Mouse (Mus musculus) liver, embryonic 14.5 days (tissue): ENCODE results near the gene Vmn2r106. TPM values are rescaled to one million over a fixed set of nuclear protein-coding genes. Genes with fewer than 3 reads are reported as not detected.

Source experiments
- ATAC-seq: fragments of 200-750 bp; cut with Nextera tagmentation; 2 replicates; pipeline ENCODE4 v1.8.0; 2017; ENCODE audit warnings: moderate number of reproducible peaks, mild to moderate bottlenecking, moderate library complexity; ENCODE audit not compliant: insufficient read depth
- DNase-seq, 3 experiments: peaks; one replicate each; pipeline ENCODE4 v3.0.0-alpha.2; 2012 to 2013; ENCODE audit warnings: low read depth in 3 of 3, low spot score in 3 of 3
- H3K27ac ChIP-seq: fragments of 300-500 bp; sonication (generic); 2 replicates; pipeline ENCODE4 v1.5.1; 2014; ENCODE audit warnings: moderate library complexity, mild to moderate bottlenecking, control low read depth, inconsistent platforms
- H3K27me3 ChIP-seq: fragments of 300-500 bp; sonication (generic); 2 replicates; pipeline ENCODE4 v1.6.1; 2014; ENCODE audit warnings: mild to moderate bottlenecking, low read length, moderate library complexity; ENCODE audit not compliant: control insufficient read depth, insufficient read depth
- H3K36me3 ChIP-seq: fragments of 300-500 bp; sonication (generic); replicated peaks from 2 replicates; pipeline ENCODE4 v1.6.1; 2014; ENCODE audit warnings: low read depth; ENCODE audit not compliant: control insufficient read depth, insufficient read depth
- H3K4me1 ChIP-seq, 2 experiments: fragments of 200-500 bp in 1 of 2; fragments of 300-500 bp in 1 of 2; sonication (generic) in 1 of 2; replicated peaks; 2 replicates each; pipeline ENCODE4 v1.6.1; 2012 to 2014; ENCODE audit warnings: antibody characterized with exemption in 1 of 2, inconsistent platforms in 1 of 2, low read length in 1 of 2; ENCODE audit not compliant: control insufficient read depth in 2 of 2, insufficient read depth in 2 of 2
- H3K4me2 ChIP-seq: fragments of 300-500 bp; sonication (generic); 2 replicates; pipeline ENCODE4 v1.6.1; 2014; ENCODE audit warnings: low read depth, mild to moderate bottlenecking, control low read depth, moderate library complexity
- H3K4me3 ChIP-seq, 2 experiments: fragments of 200-500 bp in 1 of 2; fragments of 300-500 bp in 1 of 2; sonication (generic) in 1 of 2; 2 replicates each; pipeline ENCODE4 v1.5.1; 2012 to 2014; ENCODE audit warnings: low read depth in 2 of 2, low read length in 2 of 2, mild to moderate bottlenecking in 2 of 2, control low read depth in 1 of 2, inconsistent platforms in 1 of 2, moderate library complexity in 1 of 2; ENCODE audit not compliant: insufficient read depth in 1 of 2
- H3K9ac ChIP-seq: fragments of 300-500 bp; sonication (generic); replicated peaks from 2 replicates; pipeline ENCODE4 v1.6.1; 2014; ENCODE audit warnings: mild to moderate bottlenecking, control low read depth, moderate library complexity
- H3K9me3 ChIP-seq: fragments of 300-500 bp; sonication (generic); 2 replicates; pipeline ENCODE4 v1.6.1; 2016; ENCODE audit warnings: low read length, mixed read lengths; ENCODE audit not compliant: control insufficient read depth
- CTCF ChIP-seq: IDR thresholded peaks from 2 replicates; pipeline ENCODE4 v1.5.1; 2016; ENCODE audit warnings: antibody characterized with exemption, low read depth, control low read depth
- EP300 ChIP-seq: IDR thresholded peaks from 2 replicates; pipeline ENCODE4 v1.6.1; 2016; ENCODE audit warnings: antibody characterized with exemption, low read depth
- WGBS: fragments of 180-500 bp; shearing (Covaris S2); extraction: QIAGEN DNeasy Blood & Tissue Kit; methylation state at CpG from one replicate; pipeline ENCODE4 v1.1.7; 2014; ENCODE audit not compliant: insufficient replicate concordance; 5-methylcytosine and 5-hydroxymethylcytosine counted together
- polyA plus RNA-seq, 2 experiments: library from polyadenylated mRNA; depleted of rRNA in 1 of 2; stranded (reverse) in 1 of 2; unstranded in 1 of 2; fragments of >200 nt; fragmentation: Nextera tagmentation in 1 of 2; extraction: Ambion mirVana in 1 of 2; gene quantifications; 2 replicates each; pipeline versions ENCODE4 v1.2.1 to v1.2.3; 2012 to 2014

Vmn2r106 gene
- polyA plus RNA-seq (2012; rRNA removed) (not detected in 2 replicates), polyA plus RNA-seq (2014; fragmentation: Nextera tagmentation; extraction: Ambion mirVana) (not detected in 2 replicates)

DNA sequence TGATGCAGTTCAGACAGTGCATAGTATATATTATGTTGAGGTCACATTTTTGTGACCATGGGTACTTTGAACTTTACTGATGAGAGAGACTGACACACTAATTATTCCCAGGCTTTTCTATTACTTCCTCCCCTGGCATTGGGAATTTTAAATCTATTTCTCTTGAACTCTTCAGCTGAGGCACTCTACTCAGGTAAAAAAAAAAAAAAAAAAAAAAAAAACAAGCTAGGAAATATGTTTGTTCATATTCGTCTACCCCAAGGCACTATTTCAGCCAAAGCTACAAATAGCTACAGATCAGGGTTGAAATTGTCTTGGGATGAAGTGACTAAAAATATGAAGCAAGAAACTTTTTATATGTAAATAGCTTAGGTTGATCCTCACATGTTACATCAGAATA lies at the start of gene Vmn2r106:
Gene Vmn2r106 (minus strand): TSS at position 101 of the 400 bp plus-strand sequence.
- H3K27ac ChIP-seq: no peak within 1 kb of the TSS
- DNase-seq: no peak
- no peaks in the 10 kb centered on the region for H3K27me3 ChIP-seq
- no peak within 1 kb of the TSS for H3K9ac ChIP-seq
- no peaks in the 10 kb centered on the region for H3K36me3 ChIP-seq
- H3K4me2 ChIP-seq: no peak within 1 kb of the TSS
- TF ChIP-seq CTCF: no peak
- no peak for TF ChIP-seq EP300
- H3K4me3 ChIP-seq: no peak within 1 kb of the TSS
- WGBS: 61% methylated on average over 1 of the region's 1 CpGs
- ATAC-seq: no peak
- no peaks in the 10 kb centered on the region for H3K4me1 ChIP-seq
- no peaks in the 10 kb centered on the region for H3K9me3 ChIP-seq

DNA sequence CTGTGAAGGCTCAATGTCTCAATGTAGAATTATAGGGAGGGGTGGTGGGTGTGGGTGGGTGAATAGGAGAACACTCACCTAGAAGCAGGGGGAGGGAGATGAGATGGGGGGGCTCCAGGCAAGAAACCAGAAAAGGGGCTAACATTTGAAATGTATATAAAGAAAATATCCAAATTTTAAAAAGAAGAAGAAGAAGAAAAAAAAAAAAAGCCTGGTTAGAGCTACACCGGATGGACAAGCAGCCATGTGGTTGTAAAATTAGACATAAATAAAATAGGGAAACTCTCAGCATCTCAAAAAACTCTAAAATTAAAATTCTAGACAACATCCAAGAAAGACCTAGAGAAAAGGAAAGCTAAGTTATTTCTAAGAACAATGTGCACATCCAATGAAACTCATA lies 20.4 kb upstream of the Vmn2r106 start:
- Histone ChIP-seq H3K4me2 (no peak overlapping the region), H3K36me3 (no peaks in the 10 kb centered on the region), H3K9ac (no peak overlapping the region), H3K27ac (no peak overlapping the region), H3K4me1 (no peaks in the 10 kb centered on the region), H3K4me3 (no peak overlapping the region), H3K9me3 (no peaks in the 10 kb centered on the region), H3K27me3 (no peaks in the 10 kb centered on the region)
- DNase-seq (no peak), ATAC-seq (no peak)
- WGBS: 68% methylated on average over 1 of the region's 1 CpGs
- no peak for TF ChIP-seq CTCF
- no peak for TF ChIP-seq EP300

DNA sequence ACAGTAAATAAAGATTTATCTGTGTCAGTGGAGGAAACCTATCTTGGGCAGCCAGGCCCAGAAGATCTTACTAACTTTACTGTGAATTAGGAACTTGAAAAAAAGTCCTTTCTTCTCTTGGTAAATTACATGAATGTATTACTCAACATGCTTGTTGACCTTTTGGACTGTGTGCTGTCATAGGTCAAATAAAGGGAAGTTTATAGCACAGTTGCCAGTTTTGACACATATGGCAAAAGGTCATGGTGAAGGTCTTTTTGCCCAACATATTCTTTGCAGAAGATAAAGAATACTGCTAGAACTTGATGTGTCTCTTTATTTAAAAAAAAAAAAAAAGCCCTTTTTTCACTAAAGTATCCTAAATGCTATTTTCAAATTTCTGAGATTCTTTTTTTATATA lies 1.6 kb upstream of the Vmn2r106 start:
- ATAC-seq (no peak), DNase-seq (no peak)
- Histone ChIP-seq H3K9ac (no peak overlapping the region), H3K27ac (no peak overlapping the region), H3K4me1 (no peaks in the 10 kb centered on the region), H3K9me3 (no peaks in the 10 kb centered on the region), H3K36me3 (no peaks in the 10 kb centered on the region), H3K4me2 (no peak overlapping the region), H3K27me3 (no peaks in the 10 kb centered on the region), H3K4me3 (no peak overlapping the region)
- no peak for TF ChIP-seq CTCF

DNA sequence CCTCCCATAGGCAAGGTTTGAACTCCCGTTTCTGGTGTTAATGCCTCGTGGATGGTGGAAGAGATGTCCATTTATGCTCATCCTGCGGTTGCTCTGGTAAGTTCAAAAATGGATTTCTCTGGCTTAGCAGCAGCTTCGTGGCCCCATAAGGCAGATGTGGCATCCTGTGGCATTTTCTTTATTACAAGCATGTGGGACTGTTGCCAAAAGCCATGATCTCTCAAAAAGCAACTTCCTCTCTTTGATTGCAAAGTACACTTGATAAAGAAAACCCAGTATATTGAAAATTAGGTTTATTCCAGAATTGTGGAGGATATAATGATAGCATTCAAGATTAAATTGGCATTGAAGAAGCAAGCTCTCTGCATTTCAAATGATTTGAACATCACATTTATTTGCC lies 29.8 kb downstream of the Vmn2r106 start:
- H3K4me3 ChIP-seq: no peak overlapping the region
- H3K4me2 ChIP-seq: no peak overlapping the region
- ATAC-seq (no peak), DNase-seq (no peak)
- no peaks in the 10 kb centered on the region for H3K27me3 ChIP-seq
- no peaks in the 10 kb centered on the region for H3K36me3 ChIP-seq
- H3K9ac ChIP-seq: no peak overlapping the region
- WGBS: 40% methylated on average over 4 of the region's 4 CpGs
- H3K27ac ChIP-seq: no peak overlapping the region
- TF ChIP-seq EP300 (no peak), CTCF (no peak)
- no peaks in the 10 kb centered on the region for H3K4me1 ChIP-seq
- H3K9me3 ChIP-seq: no peaks in the 10 kb centered on the region

DNA sequence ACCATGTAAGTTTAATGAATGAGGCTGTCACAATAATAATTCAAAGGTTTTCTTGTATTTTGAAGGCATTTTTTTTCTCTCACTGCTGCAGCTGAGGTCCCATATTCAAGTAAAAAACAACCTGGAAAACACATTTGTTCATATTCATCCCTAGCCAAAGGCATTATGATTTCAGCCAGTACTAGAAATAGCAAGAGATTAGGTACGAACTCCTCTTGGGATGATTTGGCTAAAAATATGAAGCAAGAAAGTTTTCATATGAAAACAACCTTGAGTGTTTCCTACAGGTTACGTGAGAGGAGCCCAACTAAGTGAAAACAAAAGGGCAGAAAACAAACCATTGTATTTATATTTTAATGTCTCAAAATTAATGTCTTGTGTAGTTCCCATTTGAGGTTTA lies 50.4 kb downstream of the Vmn2r106 start, which contains the start of gene Vmn2r105:
Gene Vmn2r105 (minus strand): TSS at position 101 of the 400 bp plus-strand sequence.
- Histone ChIP-seq H3K9me3 (no peaks in the 10 kb centered on the region), H3K9ac (no peak within 1 kb of the TSS), H3K27me3 (no peaks in the 10 kb centered on the region), H3K4me1 (no peaks in the 10 kb centered on the region), H3K4me2 (no peak within 1 kb of the TSS), H3K4me3 (no peak within 1 kb of the TSS), H3K36me3 (no peaks in the 10 kb centered on the region), H3K27ac (no peak within 1 kb of the TSS)
- no peak for ATAC-seq
- no peak for DNase-seq
- 45% methylated on average over 2 of the region's 2 CpGs for WGBS
- TF ChIP-seq CTCF: no peak
- TF ChIP-seq EP300: no peak

Other genes starting within 250 kb of the Vmn2r106 start
- not detected in 2 replicates for gene Vmn2r104, start 237.2 kb downstream of the Vmn2r106 start, polyA plus RNA-seq (2012; rRNA removed)
- gene Vmn2r104, start 237.2 kb downstream of the Vmn2r106 start, polyA plus RNA-seq (2014; fragmentation: Nextera tagmentation; extraction: Ambion mirVana): not detected in 2 replicates
- not detected in 2 replicates for gene Fpr-rs7, start 171.3 kb downstream of the Vmn2r106 start, polyA plus RNA-seq (2012; rRNA removed)
- gene Fpr-rs7, start 171.3 kb downstream of the Vmn2r106 start, polyA plus RNA-seq (2014; fragmentation: Nextera tagmentation; extraction: Ambion mirVana): not detected in 2 replicates
- not detected in 2 replicates for gene Fpr-rs6, start 102.5 kb downstream of the Vmn2r106 start, polyA plus RNA-seq (2012; rRNA removed)
- not detected in 2 replicates for gene Fpr-rs6, start 102.5 kb downstream of the Vmn2r106 start, polyA plus RNA-seq (2014; fragmentation: Nextera tagmentation; extraction: Ambion mirVana)
- not detected in 2 replicates for gene Vmn2r105, start 50.5 kb downstream of the Vmn2r106 start, polyA plus RNA-seq (2012; rRNA removed)
- gene Vmn2r105, start 50.5 kb downstream of the Vmn2r106 start, polyA plus RNA-seq (2014; fragmentation: Nextera tagmentation; extraction: Ambion mirVana): not detected in 2 replicates
- gene Vmn2r107, start 59.7 kb upstream of the Vmn2r106 start, polyA plus RNA-seq (2012; rRNA removed): not detected in 2 replicates
- not detected in 2 replicates for gene Vmn2r107, start 59.7 kb upstream of the Vmn2r106 start, polyA plus RNA-seq (2014; fragmentation: Nextera tagmentation; extraction: Ambion mirVana)
- gene Vmn1r224, start 128.6 kb upstream of the Vmn2r106 start, polyA plus RNA-seq (2012; rRNA removed): not detected in 2 replicates
- not detected in 2 replicates for gene Vmn1r224, start 128.6 kb upstream of the Vmn2r106 start, polyA plus RNA-seq (2014; fragmentation: Nextera tagmentation; extraction: Ambion mirVana)
- gene Vmn2r108, start 195.8 kb upstream of the Vmn2r106 start, polyA plus RNA-seq (2012; rRNA removed): not detected in 2 replicates
- gene Vmn2r108, start 195.8 kb upstream of the Vmn2r106 start, polyA plus RNA-seq (2014; fragmentation: Nextera tagmentation; extraction: Ambion mirVana): not detected in 2 replicates
- not detected in 2 replicates for gene Vmn1r225, start 212.6 kb upstream of the Vmn2r106 start, polyA plus RNA-seq (2012; rRNA removed)
- not detected in 2 replicates for gene Vmn1r225, start 212.6 kb upstream of the Vmn2r106 start, polyA plus RNA-seq (2014; fragmentation: Nextera tagmentation; extraction: Ambion mirVana)